8 mouse cellular contexts compared by ENCODE assay signal in genomic region chr2:166140427-166140826, GRCm38 (mm10). TPM values are rescaled to one million over a fixed set of nuclear protein-coding genes. Genes with fewer than 3 reads are reported as not detected.
A peak's percentile ranks its signal among the peaks of the same experiment; 100 is the strongest.
DNase-seq lines count a peak whose midpoint lies in the region; ATAC-seq lines count a peak whose summit lies in the region.

No protein-coding gene starts in this region.

- intact Hi-C loops in left cerebral cortex, postnatal 25 days (cut with DNase I): no loop called here

- H3K4me3 ChIP-seq in heart, embryonic 12.5 days: no peak overlapping the region
- H3K4me3 ChIP-seq in liver, embryonic 12.5 days: no peak overlapping the region

- H3K4me2 ChIP-seq in heart, embryonic 12.5 days: no peak overlapping the region
- no peak overlapping the region for H3K4me2 ChIP-seq in liver, embryonic 12.5 days

- H3K9ac ChIP-seq in heart, embryonic 12.5 days: no peak overlapping the region
- H3K9ac ChIP-seq in liver, embryonic 12.5 days: no peak overlapping the region

- peaks cover 94% of the 10 kb centered on the region for H3K4me1 ChIP-seq in heart, embryonic 12.5 days (replicated peaks)
- no peaks in the 10 kb centered on the region for H3K4me1 ChIP-seq in liver, embryonic 12.5 days

- peaks cover 9% of the 10 kb centered on the region; the same call in 1 of the 2 replicates for H3K36me3 ChIP-seq in heart, embryonic 12.5 days
- H3K36me3 ChIP-seq in liver, embryonic 12.5 days: no peaks in the 10 kb centered on the region

- H3K9me3 ChIP-seq in heart, embryonic 12.5 days (replicated peaks): no peaks in the 10 kb centered on the region
- no peaks in the 10 kb centered on the region for H3K9me3 ChIP-seq in liver, embryonic 12.5 days (replicated peaks)

- ATAC-seq in heart, embryonic 12.5 days (ENCODE audit: insufficient number of reproducible peaks, low FRiP score): no peak
- ATAC-seq in liver, embryonic 12.5 days: no peak

- no peaks in the 10 kb centered on the region for H3K27me3 ChIP-seq in heart, embryonic 12.5 days (replicated peaks)
- peaks cover 14% of the 10 kb centered on the region; the same call in 1 of the 2 replicates for H3K27me3 ChIP-seq in liver, embryonic 12.5 days (replicated peaks)

- DNase-seq in cerebellum, postnatal 14 days: peak; percentile 48 to 64
- DNase-seq in cerebellum, adult 9-11 months: no peak
- DNase-seq in adrenal gland, adult 18-20 months (ENCODE audit: low spot score in 2 of 2): peak; percentile 75 to 83
- peak; percentile 47 to 67 for DNase-seq in left cerebral cortex, postnatal 25 days (ENCODE audit: low spot score in 2 of 2)
- peak; percentile 74 for DNase-seq in urinary bladder, postnatal 14 days (ENCODE audit: low spot score)
- no peak for DNase-seq in cerebellum, adult 11-12 months

- peak overlapping the region; percentile 24 for H3K27ac ChIP-seq in heart, embryonic 12.5 days (ENCODE audit: poor library complexity, severe bottlenecking)
- no peak overlapping the region for H3K27ac ChIP-seq in liver, embryonic 12.5 days

- 29% methylated on average over 9 of the region's 9 CpGs for WGBS in heart, embryonic 12.5 days
- 76% methylated on average over 9 of the region's 9 CpGs for WGBS in liver, embryonic 12.5 days (ENCODE audit: insufficient replicate concordance)

RNA-seq across cellular contexts. Expression of gene Sulf2, which starts 15.0 kb away (rescaled TPM):
- 100 to 1,000 TPM in 1 of 2 experiments, 10 to 100 TPM in 1; 50.8 to 108 TPM for total RNA-seq in adrenal gland, adult 18-20 months (2021)
- 136 and 137 TPM in 2 replicates for polyA plus RNA-seq in heart, embryonic 12.5 days (2016; fragmentation: Nextera tagmentation; extraction: Ambion mirVana)
- 100 to 1,000 TPM; 104 to 114 TPM for total RNA-seq in left cerebral cortex, postnatal 25 days (2021)
- 7.5 and 11.8 TPM in 2 replicates for polyA plus RNA-seq in liver, embryonic 12.5 days (2016; fragmentation: Nextera tagmentation; extraction: Ambion mirVana)

Comparison
In these comparisons a context has a peak if more than half of its experiments do, and no peak if none do; other contexts are left out.
1. DNase-seq: peak in cerebellum, postnatal 14 days (2 of 2), adrenal gland, adult 18-20 months (2 of 2), left cerebral cortex, postnatal 25 days (2 of 2) and urinary bladder, postnatal 14 days (single experiment); none in cerebellum, adult 9-11 months (single experiment) and cerebellum, adult 11-12 months (single experiment).